Mouse (Mus musculus) forebrain, postnatal 0 days (tissue): ENCODE data around the gene Rapgef3. TPM values are rescaled to one million over a fixed set of nuclear protein-coding genes. Genes with fewer than 3 reads are reported as not detected.

Experiments used
- ATAC-seq: fragments of 200-750 bp; cut with Nextera tagmentation; 2 replicates; pipeline ENCODE4 v1.8.0; 2017; ENCODE audit warnings: mild to moderate bottlenecking, moderate library complexity
- DNase-seq: peaks from one replicate; pipeline ENCODE4 v3.0.0-alpha.2; 2015
- H3K27ac ChIP-seq: fragments of 300-500 bp; sonication (generic); 2 replicates; pipeline ENCODE4 v1.5.1; 2014; ENCODE audit warnings: low read depth, mild to moderate bottlenecking, antibody characterized with exemption, low read length, moderate library complexity, mixed read lengths
- H3K27me3 ChIP-seq: fragments of 300-500 bp; sonication (generic); 2 replicates; pipeline ENCODE4 v1.6.1; 2014; ENCODE audit warnings: mild to moderate bottlenecking, low read length, mixed read lengths; ENCODE audit not compliant: insufficient read depth
- H3K36me3 ChIP-seq: fragments of 300-500 bp; sonication (generic); 2 replicates; pipeline ENCODE4 v1.6.1; 2014; ENCODE audit warnings: mild to moderate bottlenecking, moderate library complexity; ENCODE audit not compliant: insufficient read depth
- H3K4me1 ChIP-seq: fragments of 300-500 bp; sonication (generic); 2 replicates; pipeline ENCODE4 v1.6.1; 2014; ENCODE audit warnings: antibody characterized with exemption; ENCODE audit not compliant: insufficient read depth
- H3K4me2 ChIP-seq: fragments of 300-500 bp; sonication (generic); 2 replicates; pipeline ENCODE4 v1.6.1; 2014; ENCODE audit warnings: low read depth, mild to moderate bottlenecking, moderate library complexity
- H3K4me3 ChIP-seq: fragments of 300-500 bp; sonication (generic); 2 replicates; pipeline ENCODE4 v1.5.1; 2014; ENCODE audit warnings: low read depth, low read length, mixed read lengths
- H3K9ac ChIP-seq: fragments of 300-500 bp; sonication (generic); 2 replicates; pipeline ENCODE4 v1.6.1; 2014; ENCODE audit warnings: mild to moderate bottlenecking
- H3K9me3 ChIP-seq: fragments of 300-500 bp; sonication (generic); 2 replicates; pipeline ENCODE4 v1.6.1; 2016; ENCODE audit warnings: low read length
- CTCF ChIP-seq: sonication (generic); IDR thresholded peaks from 2 replicates; pipeline ENCODE4 v1.5.1; 2016; ENCODE audit warnings: antibody characterized with exemption, control low read depth, low read depth
- WGBS: fragments of 180-500 bp; shearing (Covaris S2); extraction: QIAGEN DNeasy Blood & Tissue Kit; methylation state at CpG from one replicate; pipeline ENCODE4 v1.1.7; 2014; 5-methylcytosine and 5-hydroxymethylcytosine counted together
- polyA plus RNA-seq: library from polyadenylated mRNA; unstranded; fragments of >200 nt; fragmentation: Nextera tagmentation; extraction: Ambion mirVana; gene quantifications from 2 replicates; pipeline ENCODE4 v1.2.1, GENCODE M21; 2015
- total RNA-seq: library from RNA; depleted of rRNA; stranded (reverse); fragments of >200 nt; gene quantifications from 2 replicates; pipeline ENCODE4 v1.2.3, GENCODE M21; 2014

Rapgef3 gene
- total and polyA plus RNA-seq, 2 experiments from 2014 or later: 8.7 to 16.6 TPM

DNA sequence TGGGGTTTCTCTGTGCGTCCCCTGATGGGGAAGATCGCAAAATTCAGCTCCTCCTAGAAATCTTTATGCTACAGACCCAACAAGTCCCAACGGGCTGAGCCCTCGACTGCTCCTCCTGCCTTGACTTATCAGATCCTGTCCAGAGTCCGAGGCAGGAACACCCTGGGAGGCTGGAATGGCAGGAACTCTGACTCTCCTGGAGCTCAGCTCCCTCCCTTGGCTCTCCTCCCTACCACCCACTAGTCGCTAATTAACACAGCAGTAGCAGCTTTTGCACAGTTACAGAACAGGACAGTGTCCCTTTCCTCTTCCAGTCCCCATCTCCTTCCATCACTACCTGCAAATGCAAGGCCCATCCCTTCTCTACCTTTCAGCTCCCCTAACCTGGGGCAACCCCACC, 37.4 kb downstream of the Rapgef3 start:
- H3K4me1 ChIP-seq: no peaks in the 10 kb centered on the region
- H3K4me2 ChIP-seq: no peak overlapping the region
- 54% methylated on average over 6 of the region's 6 CpGs for WGBS
- H3K9me3 ChIP-seq: no peaks in the 10 kb centered on the region
- no peak overlapping the region for H3K9ac ChIP-seq
- H3K36me3 ChIP-seq: no peaks in the 10 kb centered on the region
- H3K4me3 ChIP-seq: no peak overlapping the region
- no peak for DNase-seq
- H3K27me3 ChIP-seq: no peaks in the 10 kb centered on the region
- no peak overlapping the region for H3K27ac ChIP-seq
- no peak for ATAC-seq
- no peak for TF ChIP-seq CTCF

GRCm38 (mm10) chr15:97728804-97729203, 39.0 kb downstream of the Rapgef3 start:
- H3K4me3 ChIP-seq: no peak overlapping the region
- peak; percentile 16; the same call in 1 of the 2 replicates for ATAC-seq
- no peaks in the 10 kb centered on the region for H3K9me3 ChIP-seq
- H3K4me2 ChIP-seq: no peak overlapping the region
- no peaks in the 10 kb centered on the region for H3K27me3 ChIP-seq
- no peaks in the 10 kb centered on the region for H3K4me1 ChIP-seq
- H3K9ac ChIP-seq: no peak overlapping the region
- no peaks in the 10 kb centered on the region for H3K36me3 ChIP-seq
- 56% methylated on average over 7 of the region's 7 CpGs for WGBS
- no peak for DNase-seq
- no peak for TF ChIP-seq CTCF
- no peak overlapping the region for H3K27ac ChIP-seq

- Histone ChIP-seq H3K4me1 (no peaks in the 10 kb centered on the region), H3K9me3 (no peaks in the 10 kb centered on the region), H3K27me3 (no peaks in the 10 kb centered on the region), H3K36me3 (no peaks in the 10 kb centered on the region), H3K4me2 (no peak overlapping the region), H3K4me3 (no peak overlapping the region), H3K9ac (no peak overlapping the region), H3K27ac (no peak overlapping the region)
- DNase-seq (no peak), ATAC-seq (no peak)
- WGBS: 81% methylated on average over 11 of the region's 11 CpGs
- TF ChIP-seq CTCF: no peak
These were observed 39.4 kb downstream of the Rapgef3 start for GRCm38 (mm10) chr15:97728394-97728793.

DNA sequence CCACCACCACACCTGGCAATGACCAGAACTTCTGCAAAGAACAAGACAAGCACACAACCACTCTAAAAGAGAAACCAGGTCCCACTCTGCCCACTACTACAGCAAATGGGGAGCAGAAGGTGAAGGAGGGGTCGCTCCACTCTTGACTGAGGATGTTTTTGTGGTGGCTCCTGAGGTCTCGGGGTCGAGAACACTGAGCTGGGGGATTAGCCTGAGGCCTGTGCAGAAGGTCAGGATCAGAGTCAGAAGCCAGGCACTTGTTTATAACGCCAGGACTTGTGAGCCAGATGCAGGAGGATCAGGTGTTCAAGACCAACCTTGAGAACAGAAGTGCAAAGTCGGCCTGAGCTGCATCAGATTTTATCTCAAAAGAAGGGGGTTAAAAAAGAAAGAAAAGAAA, 40.3 kb downstream of the Rapgef3 start:
- H3K4me1 ChIP-seq: no peaks in the 10 kb centered on the region
- H3K36me3 ChIP-seq: no peaks in the 10 kb centered on the region
- ATAC-seq (no peak), DNase-seq (no peak)
- H3K9me3 ChIP-seq: no peaks in the 10 kb centered on the region
- no peak overlapping the region for H3K4me2 ChIP-seq
- H3K27me3 ChIP-seq: no peaks in the 10 kb centered on the region
- WGBS: 72% methylated on average over 5 of the region's 5 CpGs
- H3K27ac ChIP-seq: no peak overlapping the region
- no peak for TF ChIP-seq CTCF
- H3K9ac ChIP-seq: no peak overlapping the region
- no peak overlapping the region for H3K4me3 ChIP-seq

DNA sequence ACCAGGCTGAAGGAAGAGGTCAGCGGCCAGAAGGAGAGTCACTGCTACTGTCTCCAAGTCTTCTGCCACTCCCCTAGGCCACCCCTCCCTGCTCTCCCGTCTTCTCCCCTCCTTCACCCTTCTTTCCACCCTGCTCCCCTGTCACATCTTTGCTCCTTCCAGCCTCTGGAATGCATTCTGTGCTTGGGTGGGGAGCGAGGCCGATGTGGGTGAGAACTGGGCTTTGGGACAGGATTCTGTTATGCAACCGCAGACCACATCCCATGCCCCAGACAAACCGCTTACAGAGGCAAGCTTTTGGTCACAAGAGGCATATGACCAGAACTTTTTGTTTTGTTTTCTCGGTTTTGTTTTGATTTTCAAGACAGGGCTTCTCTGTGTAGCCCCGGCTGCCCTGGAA, 40.7 kb downstream of the Rapgef3 start:
- ATAC-seq: no peak
- TF ChIP-seq CTCF: no peak
- Histone ChIP-seq H3K4me2 (no peak overlapping the region), H3K4me3 (no peak overlapping the region), H3K9ac (no peak overlapping the region), H3K36me3 (no peaks in the 10 kb centered on the region), H3K27ac (no peak overlapping the region), H3K4me1 (no peaks in the 10 kb centered on the region), H3K9me3 (no peaks in the 10 kb centered on the region), H3K27me3 (no peaks in the 10 kb centered on the region)
- WGBS: 78% methylated on average over 8 of the region's 8 CpGs
- no peak for DNase-seq

GRCm38 (mm10) chr15:97726310-97726709, 41.5 kb downstream of the Rapgef3 start:
- no peak for DNase-seq
- TF ChIP-seq CTCF: no peak
- ATAC-seq: no peak
- WGBS: 82% methylated on average over 13 of the region's 13 CpGs
- Histone ChIP-seq H3K9ac (no peak overlapping the region), H3K4me3 (no peak overlapping the region), H3K4me2 (no peak overlapping the region), H3K27ac (no peak overlapping the region), H3K36me3 (no peaks in the 10 kb centered on the region), H3K27me3 (no peaks in the 10 kb centered on the region), H3K9me3 (no peaks in the 10 kb centered on the region), H3K4me1 (no peaks in the 10 kb centered on the region)

DNA sequence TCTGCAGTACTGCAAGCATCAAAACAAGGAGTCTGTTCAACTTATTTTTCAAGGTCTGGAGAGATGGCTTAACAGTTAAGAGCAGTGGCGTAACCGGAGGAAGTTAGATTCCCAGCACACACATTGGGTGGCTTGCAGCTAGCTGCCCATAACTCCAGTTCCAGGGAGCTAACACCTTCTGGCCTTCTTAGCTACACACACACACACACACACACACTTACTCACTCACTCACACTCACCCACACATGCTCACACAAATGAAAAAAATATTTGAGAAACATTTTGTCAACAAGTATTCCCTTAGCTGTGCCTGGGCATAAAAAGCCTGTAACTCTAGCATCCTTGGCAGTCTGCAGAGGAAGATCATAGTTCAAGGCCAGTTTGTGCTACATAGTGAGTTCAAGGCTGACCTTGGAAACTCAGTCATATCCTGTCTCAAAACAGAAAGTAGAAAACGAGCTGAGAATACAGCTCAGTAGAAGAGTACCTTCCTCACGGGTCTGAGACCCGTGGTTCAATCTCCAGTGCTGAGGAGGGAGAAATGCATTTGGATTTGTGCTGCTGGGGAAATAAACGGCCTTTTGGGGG, 42.5 kb downstream of the Rapgef3 start:
- H3K36me3 ChIP-seq: no peaks in the 10 kb centered on the region
- H3K4me2 ChIP-seq: no peak overlapping the region
- no peak overlapping the region for H3K27ac ChIP-seq
- no peaks in the 10 kb centered on the region for H3K9me3 ChIP-seq
- H3K9ac ChIP-seq: no peak overlapping the region
- H3K27me3 ChIP-seq: no peaks in the 10 kb centered on the region
- 81% methylated on average over 6 of the region's 6 CpGs for WGBS
- no peak for DNase-seq
- ATAC-seq: no peak
- no peak overlapping the region for H3K4me3 ChIP-seq
- TF ChIP-seq CTCF: no peak
- no peaks in the 10 kb centered on the region for H3K4me1 ChIP-seq
